Mouse (Mus musculus) c-Kit-positive CD71-positive TER-119-positive erythroid progenitor cells, embryonic 14.5 days (primary cell): Measurements from ENCODE around the gene Thsd4.

ENCODE experiments used
- DNase-seq: peaks from one replicate; pipeline ENCODE4 v3.0.0-alpha.2; 2013; ENCODE audit warnings: low spot score

Thsd4 gene

GRCm38 (mm10) chr9:60380550-60380949, 141.3 kb downstream of the Thsd4 start:
- no peak for DNase-seq

GRCm38 (mm10) chr9:60378235-60378634, 143.6 kb downstream of the Thsd4 start:
- no peak for DNase-seq

- no peak for DNase-seq
Observed at GRCm38 (mm10) chr9:60373161-60373737, 148.6 kb downstream of the Thsd4 start.

- no peak for DNase-seq
Observed at GRCm38 (mm10) chr9:60368516-60368915, 153.3 kb downstream of the Thsd4 start.

- peak; percentile 49 for DNase-seq
Observed at GRCm38 (mm10) chr9:60367617-60368305, 154.1 kb downstream of the Thsd4 start.

- DNase-seq, result no peak
Observed at GRCm38 (mm10) chr9:60364166-60364781, 157.6 kb downstream of the Thsd4 start.

GRCm38 (mm10) chr9:60352351-60352750, 169.5 kb downstream of the Thsd4 start:
- no peak for DNase-seq

GRCm38 (mm10) chr9:60351153-60351552, 170.7 kb downstream of the Thsd4 start:
- DNase-seq, result no peak

GRCm38 (mm10) chr9:60336147-60336546, 185.7 kb downstream of the Thsd4 start:
- DNase-seq, result no peak

GRCm38 (mm10) chr9:60335455-60335854, 186.4 kb downstream of the Thsd4 start:
- DNase-seq, result no peak

GRCm38 (mm10) chr9:60329911-60330310, 191.9 kb downstream of the Thsd4 start:
- no peak for DNase-seq

GRCm38 (mm10) chr9:60324716-60325115, 197.1 kb downstream of the Thsd4 start:
- no peak for DNase-seq

GRCm38 (mm10) chr9:60323435-60323834, 198.4 kb downstream of the Thsd4 start:
- no peak for DNase-seq

- DNase-seq, result no peak
Observed at GRCm38 (mm10) chr9:60317291-60317690, 204.6 kb downstream of the Thsd4 start.

GRCm38 (mm10) chr9:60316510-60316909, 205.3 kb downstream of the Thsd4 start:
- no peak for DNase-seq

GRCm38 (mm10) chr9:60315533-60315932, 206.3 kb downstream of the Thsd4 start:
- DNase-seq, result no peak

- DNase-seq, result no peak
Observed at GRCm38 (mm10) chr9:60313661-60314060, 208.2 kb downstream of the Thsd4 start.

GRCm38 (mm10) chr9:60312670-60313069, 209.2 kb downstream of the Thsd4 start:
- DNase-seq, result no peak

GRCm38 (mm10) chr9:60311594-60312128, 210.2 kb downstream of the Thsd4 start:
- no peak for DNase-seq

GRCm38 (mm10) chr9:60310741-60311317, 211.0 kb downstream of the Thsd4 start:
- no peak for DNase-seq

GRCm38 (mm10) chr9:60309786-60310711, 211.8 kb downstream of the Thsd4 start:
- DNase-seq, result no peak

- DNase-seq, result no peak
Observed at GRCm38 (mm10) chr9:60308182-60308581, 213.7 kb downstream of the Thsd4 start.
